Mouse (Mus musculus): ENCODE measurements around the gene Arhgap29. TPM values are rescaled to one million over a fixed set of nuclear protein-coding genes. Genes with fewer than 3 reads are reported as not detected.

Gene Arhgap29
- polyA plus RNA-seq (2016; fragmentation: Nextera tagmentation; extraction: Ambion mirVana): 40.9 and 46.9 TPM in 2 replicates

- DNase-seq (ENCODE audit: low spot score): no peak
- Histone ChIP-seq H3K36me3 (replicated peaks) (peaks cover 3% of the 10 kb centered on the region), H3K27me3 (replicated peaks; ENCODE audit: low read depth, poor library complexity, severe bottlenecking) (peaks cover 41% of the 10 kb centered on the region), H3K9me3 (0 out of 2 replicates have a peak, but pooled peaks cover 5% of the 10 kb centered on the region), H3K4me1 (peaks cover 15% of the 10 kb centered on the region), H3K4me3 (peak within 1 kb of the TSS; percentile 80), H3K27ac (replicated peaks) (peak within 1 kb of the TSS; percentile 86)
- 93% methylated on average over 8 of the region's 8 CpGs for WGBS
These were observed at the start of gene Arhgap29 for GRCm38 (mm10) chr3:121952041-121952591. Gene Arhgap29 (plus strand): TSS chr3:121952541.

- 77% methylated on average over 5 of the region's 5 CpGs for WGBS
- H3K4me3 ChIP-seq: no peak overlapping the region
- 0 out of 2 replicates have a peak overlapping the region, but pooled peaks have one; percentile 21 for H3K27ac ChIP-seq (replicated peaks)
- H3K36me3 ChIP-seq (replicated peaks): no peaks in the 10 kb centered on the region
- H3K9me3 ChIP-seq: no peaks in the 10 kb centered on the region
- H3K27me3 ChIP-seq (replicated peaks; ENCODE audit: low read depth, poor library complexity, severe bottlenecking): 0 out of 2 replicates have a peak, but pooled peaks cover 4% of the 10 kb centered on the region
- DNase-seq (ENCODE audit: low spot score): no peak
- peaks cover 36% of the 10 kb centered on the region for H3K4me1 ChIP-seq
These were observed 49.6 kb upstream of the Arhgap29 start for GRCm38 (mm10) chr3:121902729-121903128.

- Histone ChIP-seq H3K9me3 (no peaks in the 10 kb centered on the region), H3K27me3 (replicated peaks; ENCODE audit: low read depth, poor library complexity, severe bottlenecking) (0 out of 2 replicates have a peak, but pooled peaks cover 4% of the 10 kb centered on the region), H3K27ac (replicated peaks) (no peak overlapping the region), H3K36me3 (replicated peaks) (no peaks in the 10 kb centered on the region), H3K4me3 (no peak overlapping the region), H3K4me1 (peaks cover 36% of the 10 kb centered on the region)
- no peak for DNase-seq (ENCODE audit: low spot score)
- WGBS: 71% methylated on average over 4 of the region's 4 CpGs
These were observed 49.1 kb upstream of the Arhgap29 start for GRCm38 (mm10) chr3:121903286-121903685.

DNA sequence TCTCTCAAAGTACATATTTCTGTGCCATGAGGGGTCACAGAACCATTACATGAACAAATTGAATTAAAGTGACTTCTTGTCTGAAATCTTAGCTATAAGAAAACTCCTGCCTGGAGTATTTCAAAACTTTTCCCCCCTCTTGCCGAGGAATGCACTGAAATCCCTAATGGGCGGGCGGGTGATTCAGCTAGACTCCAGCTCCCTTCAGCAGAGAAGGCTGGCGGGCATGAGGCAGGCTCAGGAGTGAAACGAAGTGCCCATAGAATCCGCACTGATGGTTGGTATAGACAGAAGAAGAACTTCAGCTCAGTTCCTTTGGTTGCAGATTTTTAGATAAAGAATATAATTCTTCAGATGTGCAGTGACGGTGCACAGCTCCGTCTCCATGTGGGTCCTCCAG is 48.6 kb upstream of the Arhgap29 start:
- Histone ChIP-seq H3K36me3 (replicated peaks) (no peaks in the 10 kb centered on the region), H3K27ac (replicated peaks) (0 out of 2 replicates have a peak overlapping the region, but pooled peaks have one; percentile 40), H3K4me1 (peaks cover 36% of the 10 kb centered on the region), H3K27me3 (replicated peaks; ENCODE audit: low read depth, poor library complexity, severe bottlenecking) (0 out of 2 replicates have a peak, but pooled peaks cover 4% of the 10 kb centered on the region), H3K9me3 (no peaks in the 10 kb centered on the region), H3K4me3 (no peak overlapping the region)
- WGBS: 64% methylated on average over 8 of the region's 8 CpGs
- DNase-seq (ENCODE audit: low spot score): no peak

DNA sequence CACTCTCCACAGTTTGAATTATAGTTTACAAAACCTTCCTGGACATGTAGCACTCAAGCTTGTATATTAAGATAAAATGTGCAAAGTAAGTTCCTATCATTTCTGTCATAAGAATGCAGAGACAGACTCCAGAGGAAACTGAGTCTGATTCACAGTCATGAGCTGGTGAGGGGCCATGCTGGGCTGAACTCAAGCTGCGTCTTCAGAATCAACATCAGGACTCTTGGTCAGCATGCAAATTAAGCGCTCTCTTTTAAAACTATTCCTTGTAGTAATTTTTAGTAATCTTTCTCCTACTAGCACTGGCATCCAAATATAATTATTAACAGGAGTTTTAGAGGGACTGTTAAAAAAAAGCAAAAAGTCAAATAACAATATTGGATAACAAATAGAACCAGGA is 47.9 kb upstream of the Arhgap29 start:
- Histone ChIP-seq H3K36me3 (replicated peaks) (no peaks in the 10 kb centered on the region), H3K27ac (replicated peaks) (no peak overlapping the region), H3K4me3 (no peak overlapping the region), H3K9me3 (no peaks in the 10 kb centered on the region), H3K4me1 (peaks cover 36% of the 10 kb centered on the region), H3K27me3 (replicated peaks; ENCODE audit: low read depth, poor library complexity, severe bottlenecking) (0 out of 2 replicates have a peak, but pooled peaks cover 4% of the 10 kb centered on the region)
- WGBS: 88% methylated on average over 2 of the region's 2 CpGs
- no peak for DNase-seq (ENCODE audit: low spot score)

- Histone ChIP-seq H3K27me3 (replicated peaks; ENCODE audit: low read depth, poor library complexity, severe bottlenecking) (0 out of 2 replicates have a peak, but pooled peaks cover 4% of the 10 kb centered on the region), H3K36me3 (replicated peaks) (no peaks in the 10 kb centered on the region), H3K4me3 (no peak overlapping the region), H3K27ac (replicated peaks) (no peak overlapping the region), H3K4me1 (peaks cover 34% of the 10 kb centered on the region), H3K9me3 (no peaks in the 10 kb centered on the region)
- 37% methylated on average over 8 of the region's 8 CpGs for WGBS
- DNase-seq (ENCODE audit: low spot score): peak; percentile 31
These were observed 45.7 kb upstream of the Arhgap29 start for GRCm38 (mm10) chr3:121906623-121907022.

DNA sequence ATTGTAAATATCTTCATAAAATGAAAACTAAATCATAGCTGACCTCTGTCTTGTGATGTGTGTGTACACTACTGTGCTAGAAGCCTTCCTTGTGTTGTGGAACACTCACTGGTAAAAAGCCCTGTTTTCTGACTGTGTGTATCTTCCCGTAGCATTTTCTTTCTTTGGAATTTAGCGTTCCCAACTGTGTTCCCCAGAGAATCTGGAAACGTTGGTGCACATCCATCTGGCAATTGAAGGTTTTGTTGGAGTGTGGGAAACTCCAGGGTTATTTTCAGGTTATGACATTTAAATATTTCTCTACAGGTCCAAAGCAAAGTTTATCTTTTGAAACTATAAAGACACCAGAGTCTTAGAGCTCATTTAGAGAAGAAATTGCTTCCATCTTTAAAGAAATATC is 43.2 kb upstream of the Arhgap29 start:
- peaks cover 24% of the 10 kb centered on the region for H3K4me1 ChIP-seq
- no peak overlapping the region for H3K27ac ChIP-seq (replicated peaks)
- DNase-seq (ENCODE audit: low spot score): no peak
- 76% methylated on average over 3 of the region's 3 CpGs for WGBS
- 0 out of 2 replicates have a peak, but pooled peaks cover 4% of the 10 kb centered on the region for H3K27me3 ChIP-seq (replicated peaks; ENCODE audit: low read depth, poor library complexity, severe bottlenecking)
- no peak overlapping the region for H3K4me3 ChIP-seq
- no peaks in the 10 kb centered on the region for H3K36me3 ChIP-seq (replicated peaks)
- no peaks in the 10 kb centered on the region for H3K9me3 ChIP-seq

GRCm38 (mm10) chr3:121913476-121913875 is 38.9 kb upstream of the Arhgap29 start:
- H3K27ac ChIP-seq (replicated peaks): no peak overlapping the region
- no peak overlapping the region for H3K4me3 ChIP-seq
- H3K9me3 ChIP-seq: no peaks in the 10 kb centered on the region
- no peaks in the 10 kb centered on the region for H3K36me3 ChIP-seq (replicated peaks)
- 83% methylated on average over 5 of the region's 5 CpGs for WGBS
- DNase-seq (ENCODE audit: low spot score): no peak
- H3K4me1 ChIP-seq: peaks cover 18% of the 10 kb centered on the region
- H3K27me3 ChIP-seq (replicated peaks; ENCODE audit: low read depth, poor library complexity, severe bottlenecking): no peaks in the 10 kb centered on the region

DNA sequence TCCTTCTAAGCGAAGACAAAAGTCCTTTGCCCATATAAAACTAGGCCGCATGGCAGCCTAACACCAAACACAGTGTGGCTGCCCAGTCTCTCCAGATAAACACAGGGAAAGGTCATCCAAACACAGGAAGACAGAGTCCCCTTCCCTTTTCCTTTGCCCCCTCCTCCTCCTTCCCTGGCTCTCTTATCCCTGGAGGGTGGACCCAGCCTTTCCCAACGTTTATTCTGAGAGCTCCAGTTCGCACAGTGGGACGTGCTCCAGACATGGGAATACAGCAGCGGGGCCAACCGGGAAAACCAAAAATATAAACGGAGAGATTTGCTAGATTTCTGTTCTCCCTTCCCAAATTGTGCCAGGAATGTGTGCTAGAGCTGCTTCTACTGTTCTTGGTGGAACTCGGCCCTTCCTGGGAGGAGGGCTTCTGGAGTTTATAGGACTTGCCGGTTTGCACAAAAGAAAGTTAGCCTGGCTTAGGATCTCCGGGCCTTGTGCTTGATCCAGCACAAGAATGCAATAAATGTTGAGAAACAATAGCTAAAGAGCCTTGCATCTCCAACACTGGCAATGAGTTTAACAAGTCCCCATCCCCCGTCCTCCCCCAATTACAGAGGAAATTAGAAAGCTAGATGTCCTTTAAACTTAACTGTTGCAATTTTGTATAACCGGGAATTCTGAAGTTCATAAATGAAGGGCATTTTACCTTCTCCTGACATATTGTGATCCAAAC is 37.7 kb upstream of the Arhgap29 start:
- DNase-seq (ENCODE audit: low spot score): no peak
- Histone ChIP-seq H3K4me3 (no peak overlapping the region), H3K4me1 (peaks cover 18% of the 10 kb centered on the region), H3K27ac (replicated peaks) (peak overlapping the region; percentile 55), H3K27me3 (replicated peaks; ENCODE audit: low read depth, poor library complexity, severe bottlenecking) (no peaks in the 10 kb centered on the region), H3K9me3 (no peaks in the 10 kb centered on the region), H3K36me3 (replicated peaks) (no peaks in the 10 kb centered on the region)
- WGBS: 56% methylated on average over 13 of the region's 13 CpGs

DNA sequence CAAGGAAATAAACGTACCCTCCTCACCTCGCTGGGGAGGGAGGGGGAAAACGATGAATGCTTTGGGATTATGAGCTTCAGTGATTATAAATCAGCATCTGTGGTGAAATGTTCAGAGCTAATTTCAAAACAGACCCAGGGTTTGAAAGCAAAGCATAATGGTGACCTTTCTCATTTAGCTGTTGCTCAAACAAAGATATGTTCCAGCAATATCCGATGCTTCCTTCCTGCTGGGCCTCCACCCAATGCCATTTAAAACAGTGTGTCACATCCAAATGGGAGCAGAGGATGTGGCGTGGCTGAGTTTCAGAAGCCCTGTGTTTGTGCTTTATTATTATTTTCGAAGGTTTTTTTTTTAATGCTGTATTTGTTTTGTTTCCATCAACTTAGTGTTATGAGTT is 37.1 kb upstream of the Arhgap29 start:
- Histone ChIP-seq H3K4me3 (no peak overlapping the region), H3K36me3 (replicated peaks) (no peaks in the 10 kb centered on the region), H3K4me1 (peaks cover 18% of the 10 kb centered on the region), H3K9me3 (no peaks in the 10 kb centered on the region), H3K27ac (replicated peaks) (no peak overlapping the region), H3K27me3 (replicated peaks; ENCODE audit: low read depth, poor library complexity, severe bottlenecking) (no peaks in the 10 kb centered on the region)
- 85% methylated on average over 6 of the region's 6 CpGs for WGBS
- DNase-seq (ENCODE audit: low spot score): no peak

GRCm38 (mm10) chr3:121916802-121917532 is 35.4 kb upstream of the Arhgap29 start:
- DNase-seq (ENCODE audit: low spot score): no peak
- WGBS: 82% methylated on average over 5 of the region's 5 CpGs
- Histone ChIP-seq H3K9me3 (no peaks in the 10 kb centered on the region), H3K27ac (replicated peaks) (no peak overlapping the region), H3K27me3 (replicated peaks; ENCODE audit: low read depth, poor library complexity, severe bottlenecking) (no peaks in the 10 kb centered on the region), H3K36me3 (replicated peaks) (no peaks in the 10 kb centered on the region), H3K4me3 (no peak overlapping the region), H3K4me1 (peaks cover 18% of the 10 kb centered on the region)

DNA sequence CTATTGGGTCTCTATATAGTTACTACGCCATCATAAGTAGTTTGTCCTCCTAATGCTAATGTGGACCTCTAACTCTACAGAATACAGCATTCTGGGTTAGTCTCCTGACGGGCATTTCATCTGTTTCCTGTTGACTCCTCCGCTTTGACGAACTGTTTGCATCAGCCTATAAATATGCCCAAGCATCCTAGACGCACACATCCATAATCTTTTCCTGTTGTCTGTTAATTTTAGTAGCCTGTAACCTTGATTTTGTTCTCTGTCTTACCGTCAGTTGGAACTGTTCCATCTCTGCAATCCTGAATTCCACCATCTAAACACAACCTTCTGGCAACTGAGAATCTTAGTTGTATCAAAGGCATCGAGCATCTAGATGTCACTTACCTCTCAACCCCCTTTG is 34.7 kb upstream of the Arhgap29 start:
- no peak for DNase-seq (ENCODE audit: low spot score)
- Histone ChIP-seq H3K4me1 (peaks cover 16% of the 10 kb centered on the region), H3K27ac (replicated peaks) (no peak overlapping the region), H3K4me3 (no peak overlapping the region), H3K36me3 (replicated peaks) (no peaks in the 10 kb centered on the region), H3K9me3 (no peaks in the 10 kb centered on the region), H3K27me3 (replicated peaks; ENCODE audit: low read depth, poor library complexity, severe bottlenecking) (no peaks in the 10 kb centered on the region)
- 92% methylated on average over 7 of the region's 7 CpGs for WGBS
